Mouse (Mus musculus): Measurements from ENCODE around the gene Neurl1a.

Gene Neurl1a

DNA sequence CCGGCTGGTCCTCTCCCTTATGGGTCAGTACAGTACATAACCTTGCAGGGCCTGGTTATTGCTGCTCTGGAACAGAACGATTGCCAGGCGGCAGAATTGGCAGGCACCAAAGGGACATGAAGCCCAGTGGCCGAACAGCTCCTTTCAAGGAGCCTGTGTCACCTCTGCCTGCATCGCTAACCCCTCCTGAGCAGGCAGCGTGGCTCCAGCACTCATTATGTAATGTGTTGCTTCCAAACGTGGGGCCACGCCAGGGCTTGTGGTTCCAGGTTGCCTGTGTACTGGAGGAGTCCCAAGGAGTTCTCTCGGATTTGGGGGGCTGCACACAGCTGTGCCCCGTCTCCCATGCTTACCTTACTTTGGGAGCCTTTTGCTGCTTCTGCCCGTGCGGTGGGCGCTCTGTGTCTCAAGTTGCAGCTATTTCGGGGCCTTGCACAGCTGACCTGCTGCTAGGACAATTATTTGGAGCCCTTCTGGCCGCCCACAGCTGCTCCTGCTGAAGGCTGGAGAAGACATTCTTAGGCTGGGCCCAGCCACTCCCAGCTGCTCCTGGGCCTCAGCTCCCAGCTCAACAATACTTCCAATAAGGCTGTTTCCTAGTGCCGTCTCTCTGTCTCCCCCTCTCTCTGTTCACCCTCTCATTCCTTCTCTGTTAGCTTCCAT, 70.4 kb downstream of the Neurl1a start:
- peak; percentile 52 for DNase-seq

DNA sequence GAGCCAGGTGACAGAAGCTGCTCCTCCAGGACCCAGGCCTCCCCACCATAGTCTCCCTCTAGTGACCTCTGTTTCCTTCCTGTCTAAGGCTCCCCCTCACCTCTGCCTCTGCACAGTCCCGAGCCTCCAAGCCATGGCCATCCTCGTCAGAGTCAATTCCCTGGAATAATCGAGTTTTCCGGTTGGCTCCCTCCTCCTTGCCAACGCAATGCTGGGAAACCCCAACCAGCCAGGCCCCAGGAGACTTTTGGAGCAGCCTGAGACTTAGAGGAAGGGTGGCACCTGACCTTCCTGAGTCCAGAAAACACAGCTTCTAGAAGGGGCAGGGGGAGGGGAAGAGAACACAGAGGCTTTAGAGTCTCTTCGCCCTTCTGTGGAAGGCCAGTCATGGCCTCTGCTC, 72.3 kb downstream of the Neurl1a start:
- no peak for DNase-seq

DNA sequence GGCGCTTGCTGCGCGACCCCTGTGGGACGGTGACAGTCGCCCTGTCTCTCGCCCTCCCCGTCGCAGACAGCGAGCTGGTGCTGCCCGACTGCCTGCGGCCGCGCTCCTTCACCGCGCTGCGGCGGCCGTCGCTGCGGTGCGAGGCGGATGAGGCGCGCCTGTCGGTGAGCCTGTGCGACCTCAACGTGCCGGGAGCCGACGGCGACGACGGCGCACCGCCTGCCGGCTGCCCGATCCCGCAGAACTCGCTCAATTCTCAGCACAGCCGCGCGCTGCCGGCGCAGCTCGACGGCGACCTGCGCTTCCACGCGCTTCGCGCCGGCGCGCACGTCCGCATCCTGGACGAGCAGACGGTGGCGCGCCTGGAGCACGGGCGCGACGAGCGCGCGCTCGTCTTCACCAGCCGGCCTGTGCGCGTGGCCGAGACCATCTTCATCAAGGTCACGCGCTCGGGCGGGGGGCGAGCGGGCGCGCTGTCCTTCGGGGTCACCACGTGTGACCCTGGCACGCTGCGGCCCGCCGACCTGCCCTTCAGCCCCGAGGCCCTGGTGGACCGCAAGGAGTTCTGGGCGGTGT, 74.5 kb downstream of the Neurl1a start:
- DNase-seq = no peak

DNA sequence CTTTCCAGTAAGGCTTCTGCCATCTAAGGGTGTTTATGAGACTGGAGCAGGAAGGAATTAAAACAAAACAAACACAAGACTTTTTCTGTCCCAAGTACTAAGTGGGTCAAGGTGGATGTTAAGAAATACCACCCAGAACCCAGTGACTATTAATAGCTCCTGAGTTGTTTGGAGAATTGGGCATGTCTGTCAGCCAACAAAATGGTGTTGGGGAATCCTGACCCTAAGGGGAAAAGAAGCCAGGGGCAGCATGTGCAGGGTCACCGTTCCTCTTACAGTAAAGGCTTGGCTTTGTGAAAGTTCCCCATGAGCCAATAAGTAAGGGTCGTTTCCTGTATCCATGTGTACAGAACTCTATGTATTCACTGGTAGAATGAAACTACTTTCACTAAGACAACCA, 76.4 kb downstream of the Neurl1a start:
- no peak for DNase-seq

DNA sequence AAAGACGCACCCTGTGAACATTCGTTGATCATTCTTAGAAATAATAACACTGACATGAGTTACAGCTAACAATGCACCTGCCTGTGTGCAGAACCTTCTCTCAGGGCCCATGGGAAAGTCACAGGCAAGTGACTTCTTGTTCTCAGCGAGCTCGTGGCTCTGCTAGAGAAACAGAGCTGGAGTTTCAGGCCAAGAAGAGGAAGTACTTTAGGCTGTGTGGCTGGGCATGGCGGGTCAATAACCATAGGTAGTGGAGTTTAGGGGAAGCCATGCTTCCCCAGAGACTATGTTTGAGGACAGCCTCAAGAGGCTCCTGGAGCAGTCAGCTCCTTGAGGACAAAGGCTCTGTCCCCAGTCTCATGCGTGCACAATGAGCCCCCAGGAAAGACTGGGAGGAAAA, 77.3 kb downstream of the Neurl1a start:
- no peak for DNase-seq

DNA sequence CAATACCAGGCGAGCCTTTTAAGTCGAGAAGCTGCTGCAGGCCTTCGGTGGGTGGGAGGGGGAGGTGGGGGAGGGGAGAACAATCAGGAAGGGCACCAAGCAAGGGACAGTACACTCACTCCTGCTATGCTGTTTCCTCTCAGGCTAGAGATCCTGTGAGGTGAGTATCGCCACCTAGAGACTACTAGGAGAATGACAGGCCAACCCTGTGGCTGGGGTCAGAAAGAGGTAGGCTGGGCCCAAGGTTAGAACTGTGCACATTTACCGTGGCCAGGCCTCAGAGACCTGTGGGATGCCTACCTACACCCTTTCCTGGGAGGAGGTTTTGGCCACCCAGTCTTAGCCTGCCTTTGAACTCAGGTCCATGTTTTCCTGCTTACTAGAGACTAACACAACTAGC, 81.0 kb downstream of the Neurl1a start:
- DNase-seq = peak; percentile 23

DNA sequence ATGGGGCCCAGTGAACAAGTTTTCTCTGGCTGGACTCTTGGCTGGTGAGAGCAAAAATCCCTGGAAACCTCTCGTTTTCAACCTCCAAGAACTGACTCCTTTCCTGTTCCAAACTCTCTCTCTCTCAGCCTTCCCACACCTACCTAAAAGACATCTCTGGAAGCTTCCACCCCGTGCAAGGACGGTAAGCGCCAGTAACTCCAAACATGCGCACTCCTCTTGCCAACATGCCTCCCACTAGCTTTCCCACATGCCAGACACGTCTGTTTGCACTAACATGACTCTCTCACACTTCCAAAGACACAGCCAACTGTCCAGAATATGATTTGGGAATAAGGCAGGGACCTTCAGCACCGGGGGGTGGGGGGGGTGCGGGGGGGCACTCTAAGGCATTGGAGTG, 82.6 kb downstream of the Neurl1a start:
- DNase-seq = no peak

DNA sequence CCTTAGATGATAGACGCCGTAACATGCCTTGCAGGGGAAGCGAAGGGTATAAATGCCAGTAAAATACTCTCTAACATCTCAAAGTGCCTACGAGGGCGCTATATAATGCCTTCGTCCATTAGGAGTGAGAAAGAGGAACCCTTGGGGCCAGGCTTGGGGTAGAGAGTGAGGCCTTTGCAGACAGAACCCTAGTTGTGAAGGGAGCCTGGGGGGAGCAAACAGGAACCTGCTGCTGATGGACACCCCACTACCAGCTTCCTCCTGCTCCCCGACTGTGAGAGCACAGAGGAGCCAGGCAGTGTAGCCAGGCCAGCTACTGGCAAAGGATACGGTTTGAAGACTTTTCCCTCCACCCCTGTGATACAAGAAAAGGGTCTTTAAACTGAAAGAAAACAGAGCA, 85.0 kb downstream of the Neurl1a start:
- DNase-seq = no peak

DNA sequence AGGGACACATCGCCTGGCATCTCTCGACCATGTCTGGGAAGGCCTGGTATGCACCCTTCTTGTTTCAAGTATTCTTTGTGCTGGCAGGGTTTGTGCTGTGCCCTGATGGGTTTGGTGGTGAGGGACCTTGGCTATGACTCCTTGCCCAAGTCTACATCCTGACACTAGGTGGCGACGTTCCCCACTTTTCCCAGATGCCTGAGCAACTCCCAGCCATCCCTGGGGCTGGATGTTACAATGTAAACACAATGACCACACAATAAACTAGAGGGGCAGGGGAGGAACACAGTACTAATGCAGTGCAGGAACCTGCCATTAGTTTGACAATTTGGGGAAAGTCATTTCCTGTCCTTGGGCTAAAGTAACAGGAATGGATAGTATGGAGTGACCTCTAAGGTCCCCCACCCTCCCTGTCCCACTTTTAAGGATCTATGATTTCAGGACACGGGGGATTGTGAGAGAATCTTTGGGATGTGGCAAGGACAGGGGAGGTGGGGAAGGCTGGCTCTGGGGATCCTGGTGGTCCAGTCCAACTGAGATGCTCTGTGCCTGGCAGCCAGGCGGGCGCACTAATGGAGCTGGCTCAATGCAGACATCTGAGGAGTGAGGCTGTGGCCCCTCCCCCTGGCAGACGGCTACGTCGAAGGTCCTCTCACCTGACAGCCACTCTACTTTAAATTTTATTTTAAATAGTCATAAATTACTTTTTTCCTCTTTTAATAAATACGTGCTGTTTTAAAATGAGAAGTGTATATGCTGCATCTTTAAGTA, 85.9 kb downstream of the Neurl1a start:
- DNase-seq = peak; percentile 49

DNA sequence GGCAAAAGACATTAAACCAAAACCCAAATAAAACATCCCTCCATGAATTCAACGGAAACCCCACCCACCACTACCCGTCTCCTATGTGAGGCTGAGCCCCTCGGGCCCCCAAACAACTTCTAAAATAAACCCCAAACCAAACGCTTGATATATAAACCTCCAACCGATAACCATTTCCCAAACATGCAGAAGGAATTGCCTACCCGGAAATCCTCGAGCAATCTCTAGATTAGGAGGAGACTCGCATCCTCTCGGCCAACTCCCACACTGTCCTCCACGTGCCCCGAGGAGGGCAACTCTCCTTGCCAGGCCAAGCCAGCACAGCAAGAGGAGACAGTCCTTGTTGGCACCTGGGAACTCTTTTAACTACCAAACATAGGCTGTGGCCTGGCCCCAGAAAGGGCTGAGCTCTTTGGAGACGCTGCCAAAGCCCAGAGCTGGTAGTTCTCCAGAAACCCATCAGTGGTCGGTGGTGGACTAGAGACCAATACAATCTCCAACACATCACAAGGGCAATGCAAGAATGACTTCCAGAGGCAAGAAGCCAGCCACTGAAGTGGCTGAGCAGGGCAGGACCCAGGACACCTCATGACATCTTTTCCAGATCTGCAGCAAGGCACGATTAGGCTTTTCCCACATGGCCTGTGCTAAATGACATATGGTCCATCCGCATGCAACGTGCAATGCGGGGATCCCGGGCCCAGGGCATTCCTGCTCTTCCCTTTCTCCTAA, 87.6 kb downstream of the Neurl1a start:
- DNase-seq = no peak

DNA sequence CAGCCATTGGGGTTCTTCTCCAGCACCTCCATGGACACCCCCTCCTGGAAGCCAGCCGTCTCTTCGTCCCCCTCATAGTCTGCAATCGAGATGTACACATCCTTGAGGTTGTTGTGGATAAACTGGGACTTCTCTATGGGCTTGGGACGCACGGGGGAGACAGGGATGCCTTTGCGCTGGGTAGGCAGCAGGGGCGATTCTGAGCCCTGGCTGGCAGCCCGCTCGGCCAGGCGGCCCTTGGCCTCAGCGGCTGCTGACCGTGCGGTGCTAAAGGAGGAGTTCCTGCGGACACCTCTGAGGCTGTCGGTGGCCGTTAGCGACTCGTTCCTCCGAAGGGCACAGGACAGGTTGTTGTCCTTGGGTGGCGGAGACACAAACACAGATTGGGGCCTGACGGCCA, 88.4 kb downstream of the Neurl1a start:
- DNase-seq = no peak

DNA sequence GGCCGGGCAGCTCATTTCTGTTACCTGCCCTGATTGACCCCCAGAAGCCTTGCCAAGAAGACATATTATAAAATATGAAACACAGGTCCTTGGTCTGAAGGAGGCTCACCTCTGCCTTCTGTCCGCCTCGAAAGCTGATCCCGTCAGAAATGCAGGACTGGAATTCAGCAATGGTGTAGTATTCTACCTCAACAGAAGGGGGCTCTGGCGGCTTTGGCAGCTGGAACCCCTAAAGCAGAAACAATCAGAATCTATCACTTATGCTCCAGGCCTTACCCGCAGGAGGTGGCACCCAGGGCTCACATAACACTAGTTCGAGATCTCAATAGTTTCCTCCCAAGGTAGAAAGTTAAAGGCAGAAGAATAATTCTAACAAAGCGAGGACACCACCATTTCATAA, 91.1 kb downstream of the Neurl1a start:
- no peak for DNase-seq

DNA sequence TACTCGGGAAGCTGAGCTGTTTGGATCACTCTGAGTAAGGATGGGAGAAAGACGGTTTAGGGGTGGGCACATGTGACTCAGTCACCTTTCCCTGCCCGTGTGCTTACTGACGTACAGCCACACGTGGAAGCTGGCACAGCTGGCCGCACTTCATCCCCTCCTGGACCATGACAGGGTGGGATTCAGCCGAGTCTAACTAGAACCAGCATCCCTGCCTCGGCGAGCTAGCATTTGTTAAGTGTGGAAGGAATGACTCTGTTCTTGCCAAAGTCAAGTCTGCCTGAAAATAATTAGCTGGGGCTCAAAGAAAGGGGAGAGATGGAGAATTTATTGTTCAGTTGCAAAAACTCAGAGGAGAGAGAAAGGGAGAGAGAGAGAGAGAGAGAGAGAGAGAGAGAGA, 91.9 kb downstream of the Neurl1a start:
- no peak for DNase-seq

DNA sequence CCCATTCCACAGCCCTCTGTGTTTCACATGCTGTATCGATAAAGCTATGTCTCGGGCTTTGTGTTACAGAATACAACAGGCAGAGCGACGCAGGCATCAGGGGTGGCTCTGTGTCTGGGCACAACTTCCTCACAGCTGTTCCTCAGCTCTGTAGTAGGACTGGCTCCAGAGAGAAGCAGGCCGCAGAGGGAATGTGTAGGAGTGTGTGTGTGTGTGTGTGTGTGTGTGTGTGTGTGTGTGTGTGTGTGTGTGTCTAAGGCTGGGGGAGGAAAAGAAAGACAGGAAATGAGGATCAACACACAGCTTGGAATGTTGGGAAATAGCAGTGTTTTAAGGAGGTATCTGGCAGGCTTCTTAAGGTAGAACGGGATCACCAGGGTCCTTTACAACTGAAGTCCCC, 98.1 kb downstream of the Neurl1a start:
- no peak for DNase-seq

DNA sequence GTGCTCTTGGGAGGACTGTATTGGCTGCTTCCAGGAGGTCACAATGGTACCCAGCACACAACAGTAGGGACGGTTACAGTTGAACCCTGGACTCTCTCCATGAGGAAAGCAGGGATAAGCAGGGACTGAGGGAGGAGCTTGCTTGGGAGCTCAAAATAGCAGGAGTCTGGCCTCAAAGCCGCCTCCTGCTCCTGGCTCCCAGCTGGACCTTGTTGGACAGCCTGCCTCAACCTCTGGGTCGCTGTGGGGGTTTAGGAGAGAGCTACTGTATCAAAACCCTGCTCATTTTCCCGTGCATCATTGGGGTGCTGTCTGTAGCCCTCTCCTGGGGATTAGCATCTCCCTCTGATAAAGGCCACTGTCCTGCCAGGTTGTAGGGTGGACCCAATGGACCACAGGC, 100.8 kb downstream of the Neurl1a start:
- no peak for DNase-seq

DNA sequence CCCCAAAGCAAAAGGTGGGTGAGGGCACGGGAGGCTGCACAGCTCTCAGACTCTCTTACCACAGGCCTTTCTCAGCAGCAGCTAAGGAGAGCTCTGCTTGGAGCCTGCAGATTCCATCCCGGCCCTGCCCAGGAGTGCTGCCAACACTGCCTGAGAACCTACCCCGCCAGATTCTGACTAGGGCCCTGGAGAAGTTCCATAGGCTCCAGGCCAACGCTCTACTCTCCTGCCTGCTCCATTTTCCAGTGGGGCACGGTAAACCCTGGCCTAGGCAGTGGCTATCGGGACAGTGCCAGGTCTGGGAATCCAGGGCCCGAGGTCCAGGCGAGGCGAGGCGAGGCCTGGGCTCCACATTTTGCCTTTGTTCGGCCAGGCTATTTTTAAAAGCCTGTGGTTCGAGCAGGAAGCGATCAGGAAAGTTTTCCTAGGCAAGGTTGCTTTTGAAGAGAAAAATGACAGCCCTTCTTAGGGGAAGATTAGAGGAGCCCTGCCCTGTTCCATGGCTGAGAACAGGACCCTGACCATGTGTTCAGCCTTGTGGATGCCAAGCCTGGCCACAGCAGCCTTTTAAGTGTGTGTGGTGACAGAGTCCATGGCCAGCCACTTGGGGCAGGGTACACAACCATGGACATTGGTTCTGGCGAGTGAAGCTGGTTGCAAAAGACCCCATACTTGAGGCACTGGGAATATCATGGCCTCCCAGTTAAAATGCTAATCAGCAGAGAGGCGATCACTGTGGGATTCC, 101.3 kb downstream of the Neurl1a start:
- peak; percentile 53 for DNase-seq

DNA sequence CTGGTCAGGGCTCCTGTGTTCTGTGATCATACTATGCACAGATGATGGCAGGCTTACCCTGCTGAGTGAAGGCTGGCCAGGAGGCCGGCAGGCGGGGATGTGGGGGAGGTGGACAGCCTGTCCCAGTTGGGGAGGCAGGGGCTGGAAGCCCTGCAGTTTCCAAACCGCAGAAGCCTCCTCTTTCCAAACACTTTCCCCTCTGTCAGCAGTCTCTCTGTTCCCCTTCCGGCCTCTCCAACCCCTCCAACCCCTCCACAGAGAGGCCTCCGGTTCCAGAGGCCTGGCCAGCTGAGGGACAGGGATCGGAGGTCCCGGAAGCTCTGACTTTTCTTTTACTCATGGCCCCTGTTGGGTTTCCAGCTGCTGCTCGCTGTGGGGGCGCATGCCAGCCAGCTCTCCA, 102.3 kb downstream of the Neurl1a start:
- DNase-seq = peak; percentile 42

DNA sequence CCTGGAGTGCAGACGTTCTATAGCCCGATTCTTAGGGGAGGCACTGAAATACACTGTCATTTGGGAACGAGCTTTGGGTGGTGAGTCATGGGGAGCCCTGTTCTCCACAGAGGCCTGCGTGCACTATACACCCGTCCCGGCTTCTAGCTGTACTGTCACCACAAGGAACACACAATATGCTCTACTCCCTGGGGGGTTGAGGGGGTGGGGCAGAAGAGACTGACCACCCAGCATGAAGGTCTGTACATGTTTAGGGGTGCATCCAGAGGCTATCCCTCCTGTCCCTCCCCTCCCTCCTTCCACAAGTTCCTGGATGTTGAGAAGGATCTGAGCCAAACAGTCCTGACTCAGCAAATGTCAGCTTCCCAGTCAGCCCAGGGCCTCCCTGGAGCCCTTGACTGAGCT, 103.4 kb downstream of the Neurl1a start:
- no peak for DNase-seq

DNA sequence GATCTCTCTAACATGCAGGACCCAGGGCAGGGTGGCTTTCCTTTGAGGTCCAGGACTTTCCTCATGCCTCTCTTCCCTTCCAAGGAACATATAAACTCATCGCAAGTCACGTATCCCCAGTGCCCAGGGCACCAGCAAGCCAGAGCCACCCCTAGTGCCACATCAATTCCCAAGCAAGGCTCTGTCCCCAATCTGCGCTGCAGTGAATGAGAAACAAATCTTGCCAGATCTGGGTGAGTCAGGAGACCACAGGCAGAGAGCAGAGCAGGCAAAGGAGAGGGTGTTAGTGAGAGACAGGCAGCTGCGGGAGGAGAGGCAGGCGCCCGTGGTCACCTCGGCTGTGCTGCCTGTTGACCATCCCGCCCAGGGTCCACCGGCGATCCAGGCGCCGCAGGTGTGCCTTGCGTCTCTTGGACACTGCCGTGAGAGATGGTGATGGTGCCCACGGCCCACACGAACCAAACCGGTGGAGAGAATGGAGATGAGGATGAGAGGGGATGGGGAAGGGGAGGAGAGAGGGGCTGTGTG, 104.1 kb downstream of the Neurl1a start:
- DNase-seq = no peak

DNA sequence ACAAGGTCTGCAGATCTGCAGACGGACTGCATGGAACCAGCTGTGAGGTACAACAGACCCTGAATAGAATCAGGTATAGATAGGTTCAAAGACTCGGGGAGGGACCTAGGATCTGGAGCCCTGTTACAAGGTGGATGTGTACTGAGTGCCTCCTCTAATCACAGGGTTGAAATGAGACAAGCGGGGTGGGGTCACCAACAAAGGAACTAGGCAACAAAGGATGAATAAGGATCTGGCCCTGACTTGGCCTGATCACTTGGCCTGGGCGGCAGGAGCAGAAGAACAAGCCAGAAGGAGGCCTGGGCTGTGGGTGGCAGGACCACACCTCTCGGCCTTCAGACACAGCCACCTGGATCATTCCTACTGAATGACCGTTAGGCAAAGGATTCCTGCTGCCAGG, 107.0 kb downstream of the Neurl1a start:
- DNase-seq = no peak

DNA sequence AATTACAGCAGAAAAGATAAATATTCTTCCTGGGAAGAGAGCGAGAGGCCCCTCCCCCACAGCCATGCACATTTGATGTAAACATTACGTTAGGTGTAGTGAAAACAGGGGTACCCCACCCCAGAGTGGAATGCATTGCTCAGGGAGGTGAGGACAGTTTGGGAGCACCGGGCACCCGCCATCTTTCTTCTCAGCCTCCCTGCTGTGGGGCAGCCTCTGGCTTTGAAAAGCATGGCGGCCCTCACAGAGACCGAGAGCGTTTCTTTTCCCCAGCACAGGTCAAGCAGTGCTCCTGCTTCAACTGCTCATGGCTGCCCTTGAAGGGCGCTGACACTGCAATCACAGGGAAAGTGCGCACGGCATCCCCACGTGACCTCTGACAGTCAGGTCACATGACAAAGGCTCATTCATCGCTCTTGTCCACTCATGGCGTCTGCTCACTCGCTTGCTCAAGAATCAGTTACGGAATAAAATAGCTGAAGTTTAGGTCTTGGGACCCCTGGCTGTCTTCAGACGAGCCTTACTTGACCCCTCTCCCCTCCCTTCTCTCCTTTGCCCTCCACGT, 108.3 kb downstream of the Neurl1a start:
- DNase-seq = no peak

DNA sequence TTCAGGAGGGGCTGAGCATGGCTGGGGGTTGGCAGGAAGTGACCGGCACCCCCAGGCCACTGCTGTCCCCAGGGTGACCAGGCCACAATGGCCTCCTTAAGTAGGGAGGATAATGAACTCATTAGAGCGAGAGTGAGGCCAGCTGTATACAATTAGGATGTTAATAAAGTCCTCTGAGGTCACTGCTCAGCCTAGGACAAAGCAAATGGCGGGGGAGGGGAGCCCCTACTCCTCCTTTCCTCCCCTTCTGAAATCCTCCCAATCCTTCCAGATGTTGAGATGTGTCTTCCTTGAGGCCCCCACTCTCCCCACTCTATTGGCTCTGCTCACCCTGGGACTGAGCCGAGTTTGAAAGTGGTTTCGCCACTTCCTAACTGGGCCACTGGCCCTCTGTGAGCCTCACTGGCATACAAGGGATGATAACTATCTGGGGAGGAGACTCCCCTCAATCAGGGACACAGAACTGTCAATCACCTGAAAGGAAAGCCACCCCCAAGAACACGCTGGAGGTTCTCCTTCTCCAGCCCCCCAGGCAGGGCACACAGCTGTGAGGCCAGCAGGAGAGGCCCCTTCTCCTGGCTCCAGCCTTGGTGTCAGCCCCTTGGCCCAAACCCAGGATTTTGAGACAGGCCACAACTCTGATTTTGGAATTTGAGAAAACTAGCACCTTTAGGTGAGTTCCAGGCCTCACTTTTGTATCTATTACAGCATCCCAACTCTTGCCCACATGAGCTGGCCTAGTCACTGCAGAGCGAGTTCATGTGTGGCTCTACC, 112.9 kb downstream of the Neurl1a start:
- DNase-seq = peak; percentile 52
